Comparison of ENCODE assay signal across 8 mouse cellular contexts in the genomic region with DNA sequence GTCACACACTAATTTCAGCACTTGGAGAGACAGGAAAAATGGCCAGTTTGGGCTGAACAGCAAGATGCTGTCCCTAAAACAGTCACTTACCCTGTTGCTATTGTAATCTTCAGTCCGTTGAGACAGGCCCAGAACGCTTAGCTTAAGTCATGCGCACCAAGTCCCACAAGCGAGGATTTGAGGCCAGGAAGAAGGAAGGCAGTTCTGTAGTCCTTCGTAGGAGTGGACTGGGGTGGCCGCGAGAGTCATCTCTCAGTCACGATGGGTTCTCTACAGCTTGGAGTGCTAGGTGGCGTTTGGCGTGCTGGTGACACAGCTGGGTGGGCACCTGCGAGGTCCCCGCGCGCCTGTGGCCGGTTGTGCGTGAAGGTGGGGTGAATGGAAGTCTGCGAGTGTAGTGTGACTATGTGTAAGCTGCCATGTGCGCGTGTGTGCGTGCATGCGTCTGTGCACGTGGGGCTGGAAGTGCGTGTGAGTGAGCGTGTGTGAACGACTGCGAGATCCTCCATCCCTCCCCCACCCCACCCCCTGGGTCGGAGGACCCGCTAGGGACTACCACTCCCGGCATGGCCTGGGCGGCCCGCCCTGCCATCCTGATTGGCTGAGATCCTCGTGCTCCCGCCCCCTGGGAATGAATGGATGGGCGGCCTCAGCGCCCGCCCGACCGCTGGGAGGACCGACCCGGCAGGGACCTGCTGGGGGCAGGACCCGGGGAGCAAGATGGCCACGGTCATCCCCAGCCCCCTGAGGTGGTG. TPM values are rescaled to one million over a fixed set of nuclear protein-coding genes. Genes with fewer than 3 reads are reported as not detected.
DNase-seq lines count a peak whose midpoint lies in the region; ATAC-seq lines count a peak whose summit lies in the region.

No protein-coding gene starts in this region.

- peaks cover 73% of the 10 kb centered on the region for H3K27me3 ChIP-seq in forebrain, embryonic 10.5 days (ENCODE audit: poor library complexity, severe bottlenecking)
- peaks cover 82% of the 10 kb centered on the region for H3K27me3 ChIP-seq in heart, embryonic 15.5 days
- H3K27me3 ChIP-seq in liver, embryonic 13.5 days, result peaks cover 76% of the 10 kb centered on the region
- H3K27me3 ChIP-seq in neural tube, embryonic 12.5 days (replicated peaks), result peaks cover 8% of the 10 kb centered on the region

- 2% methylated on average over 42 of the region's 42 CpGs for WGBS in forebrain, embryonic 10.5 days
- 2% methylated on average over 42 of the region's 42 CpGs for WGBS in heart, embryonic 15.5 days
- WGBS in liver, embryonic 13.5 days (ENCODE audit: insufficient replicate concordance), result 1% methylated on average over 42 of the region's 42 CpGs
- WGBS in neural tube, embryonic 12.5 days, result 1% methylated on average over 41 of the region's 42 CpGs

- peak overlapping the region; percentile 97 for H3K4me2 ChIP-seq in heart, embryonic 15.5 days
- peak overlapping the region; percentile 92 for H3K4me2 ChIP-seq in liver, embryonic 13.5 days
- peak overlapping the region; percentile 86 for H3K4me2 ChIP-seq in neural tube, embryonic 12.5 days (replicated peaks)

- peak overlapping the region; percentile 56 for H3K9ac ChIP-seq in heart, embryonic 15.5 days
- peak overlapping the region; percentile 68 for H3K9ac ChIP-seq in liver, embryonic 13.5 days
- H3K9ac ChIP-seq in neural tube, embryonic 12.5 days, result peak overlapping the region; percentile 83

- peaks cover 23% of the 10 kb centered on the region for H3K36me3 ChIP-seq in forebrain, embryonic 10.5 days (replicated peaks)
- H3K36me3 ChIP-seq in heart, embryonic 15.5 days, result no peaks in the 10 kb centered on the region
- H3K36me3 ChIP-seq in liver, embryonic 13.5 days, result no peaks in the 10 kb centered on the region
- H3K36me3 ChIP-seq in neural tube, embryonic 12.5 days, result peaks cover 17% of the 10 kb centered on the region

- peaks cover 78% of the 10 kb centered on the region for H3K4me1 ChIP-seq in forebrain, embryonic 10.5 days
- H3K4me1 ChIP-seq in heart, embryonic 15.5 days (replicated peaks), result peaks cover 44% of the 10 kb centered on the region
- peaks cover 68% of the 10 kb centered on the region for H3K4me1 ChIP-seq in liver, embryonic 13.5 days (replicated peaks)
- peaks cover 58% of the 10 kb centered on the region for H3K4me1 ChIP-seq in neural tube, embryonic 12.5 days

- no peaks in the 10 kb centered on the region for H3K9me3 ChIP-seq in forebrain, embryonic 10.5 days
- no peaks in the 10 kb centered on the region for H3K9me3 ChIP-seq in heart, embryonic 15.5 days (replicated peaks)
- H3K9me3 ChIP-seq in liver, embryonic 13.5 days (replicated peaks), result no peaks in the 10 kb centered on the region
- no peaks in the 10 kb centered on the region for H3K9me3 ChIP-seq in neural tube, embryonic 12.5 days

- H3K27ac ChIP-seq in forebrain, embryonic 10.5 days, result peak overlapping the region; percentile 87
- H3K27ac ChIP-seq in heart, embryonic 15.5 days, result no peak overlapping the region
- H3K27ac ChIP-seq in liver, embryonic 13.5 days, result no peak overlapping the region
- peak overlapping the region; percentile 46; the same call in 1 of the 2 replicates for H3K27ac ChIP-seq in neural tube, embryonic 12.5 days

- DNase-seq in CD4-positive, CD25-positive, alpha-beta regulatory T cell, adult 2 months (ENCODE audit: low read depth, low spot score), result peak; percentile 75
- DNase-seq in c-Kit-negative CD71-positive TER-119-positive erythroid progenitor cells, embryonic 14.5 days (ENCODE audit: low read depth, low spot score), result peak; percentile 35
- DNase-seq in forebrain, embryonic 10.5 days (ENCODE audit: extremely low spot score, low spot score), result peak; percentile 90
- peak; percentile 93 for DNase-seq in kidney, postnatal 14 days
- DNase-seq in liver, embryonic 13.5 days, result peak; percentile 80
- DNase-seq in telencephalon, adult 2 months (ENCODE audit: low read depth, low spot score), result peak; percentile 93

- peak; percentile 78 for ATAC-seq in heart, embryonic 15.5 days (replicated peaks; ENCODE audit: insufficient number of reproducible peaks, insufficient read depth, low FRiP score, low read depth)
- ATAC-seq in liver, embryonic 13.5 days (ENCODE audit: low read depth), result peak; percentile 83
- peak; percentile 72 for ATAC-seq in neural tube, embryonic 12.5 days (ENCODE audit: low FRiP score, low read depth)

- H3K4me3 ChIP-seq in forebrain, embryonic 10.5 days, result peak overlapping the region; percentile 77
- H3K4me3 ChIP-seq in heart, embryonic 15.5 days, result peak overlapping the region; percentile 71
- H3K4me3 ChIP-seq in liver, embryonic 13.5 days (replicated peaks), result peak overlapping the region; percentile 68
- peak overlapping the region; percentile 76 for H3K4me3 ChIP-seq in neural tube, embryonic 12.5 days

RNA-seq across cellular contexts. Expression of gene Dpf1, which starts 3.8 kb away (rescaled TPM):
- 39.1 and 42.7 TPM in 2 replicates for polyA plus RNA-seq in forebrain, embryonic 10.5 days (2016; fragmentation: Nextera tagmentation; extraction: Ambion mirVana)
- polyA plus RNA-seq in heart, embryonic 15.5 days (2015; fragmentation: Nextera tagmentation; extraction: Ambion mirVana), result 2.6 and 3.9 TPM in 2 replicates
- 1.7 and 2.3 TPM in 2 replicates for polyA plus RNA-seq in liver, embryonic 13.5 days (2015; fragmentation: Nextera tagmentation; extraction: Ambion mirVana)
- 105 and 118 TPM in 2 replicates for polyA plus RNA-seq in neural tube, embryonic 12.5 days (2016; fragmentation: Nextera tagmentation; extraction: Ambion mirVana)

RNA-seq across cellular contexts. Expression of gene Ppp1r14a, which starts 18.4 kb away (rescaled TPM):
- polyA plus RNA-seq in forebrain, embryonic 10.5 days (2016; fragmentation: Nextera tagmentation; extraction: Ambion mirVana), result 7.4 and 8.7 TPM in 2 replicates
- polyA plus RNA-seq in heart, embryonic 15.5 days (2015; fragmentation: Nextera tagmentation; extraction: Ambion mirVana), result 17.0 and 20.8 TPM in 2 replicates
- polyA plus RNA-seq in liver, embryonic 13.5 days (2015; fragmentation: Nextera tagmentation; extraction: Ambion mirVana), result 3.2 and 3.6 TPM in 2 replicates
- 57.5 and 72.1 TPM in 2 replicates for polyA plus RNA-seq in neural tube, embryonic 12.5 days (2016; fragmentation: Nextera tagmentation; extraction: Ambion mirVana)

RNA-seq across cellular contexts. Expression of gene Spint2, which starts 25.8 kb away (rescaled TPM):
- 44.2 and 50.8 TPM in 2 replicates for polyA plus RNA-seq in forebrain, embryonic 10.5 days (2016; fragmentation: Nextera tagmentation; extraction: Ambion mirVana)
- polyA plus RNA-seq in heart, embryonic 15.5 days (2015; fragmentation: Nextera tagmentation; extraction: Ambion mirVana), result 77.9 and 125 TPM in 2 replicates
- polyA plus RNA-seq in liver, embryonic 13.5 days (2015; fragmentation: Nextera tagmentation; extraction: Ambion mirVana), result 24.9 and 25.2 TPM in 2 replicates
- 23.5 and 23.9 TPM in 2 replicates for polyA plus RNA-seq in neural tube, embryonic 12.5 days (2016; fragmentation: Nextera tagmentation; extraction: Ambion mirVana)

RNA-seq across cellular contexts. Expression of gene 2200002D01Rik, which starts 59.3 kb away (rescaled TPM):
- polyA plus RNA-seq in forebrain, embryonic 10.5 days (2016; fragmentation: Nextera tagmentation; extraction: Ambion mirVana), result 2.9 and 4.1 TPM in 2 replicates
- 6.3 and 7.1 TPM in 2 replicates for polyA plus RNA-seq in heart, embryonic 15.5 days (2015; fragmentation: Nextera tagmentation; extraction: Ambion mirVana)
- polyA plus RNA-seq in liver, embryonic 13.5 days (2015; fragmentation: Nextera tagmentation; extraction: Ambion mirVana), result 3.1 and 4.4 TPM in 2 replicates
- 1.6 and 1.7 TPM in 2 replicates for polyA plus RNA-seq in neural tube, embryonic 12.5 days (2016; fragmentation: Nextera tagmentation; extraction: Ambion mirVana)

Comparison
In these comparisons a context has a peak if more than half of its experiments do, and no peak if none do; other contexts are left out.
1. DNase-seq: peak in every context shown above with its lines; median percentile 93 in kidney, postnatal 14 days; 93 in telencephalon, adult 2 months; 90 in forebrain, embryonic 10.5 days; 80 in liver, embryonic 13.5 days; 75 in CD4-positive, CD25-positive, alpha-beta regulatory T cell, adult 2 months; 35 in c-Kit-negative CD71-positive TER-119-positive erythroid progenitor cells, embryonic 14.5 days.
2. H3K27ac ChIP-seq: peak in forebrain, embryonic 10.5 days (single experiment) and neural tube, embryonic 12.5 days (single experiment); none in heart, embryonic 15.5 days (single experiment) and liver, embryonic 13.5 days (single experiment).
3. Peak in every context shown above with its lines, with median percentiles within 50 percentile points of each other: H3K4me3 ChIP-seq, ATAC-seq, H3K4me2 ChIP-seq and H3K9ac ChIP-seq.